Mouse (Mus musculus): ENCODE data around the gene Pxn.

GRCm38 (mm10) chr5:115483385-115483784 is 23.1 kb upstream of the Pxn start:
- TF ChIP-seq CTCF (IDR thresholded peaks at IDR 0.05; ENCODE audit: borderline replicate concordance, insufficient read depth, low read length) (no peak), POLR2A (IDR thresholded peaks at IDR 0.05; ENCODE audit: low read depth, low read length) (no peak)

All from embryonic fibroblast, embryonic 13.5 days (primary cell).